Mouse (Mus musculus): ENCODE results near the gene Golm1. TPM values are rescaled to one million over a fixed set of nuclear protein-coding genes. Genes with fewer than 3 reads are reported as not detected.

Golm1 gene
- total and polyA plus RNA-seq, 2 experiments: 1.2 to 3.6 TPM

GRCm38 (mm10) chr13:59649781-59650180, 25.8 kb downstream of the Golm1 start:
- no peaks in the 10 kb centered on the region for H3K79me2 ChIP-seq (ENCODE audit: control insufficient read depth, insufficient read depth, low read length)
- WGBS: 57% methylated on average over 5 of the region's 5 CpGs
- no peaks in the 10 kb centered on the region for H3K36me3 ChIP-seq (ENCODE audit: control insufficient read depth, insufficient read depth, low read length)
- no peak overlapping the region for H3K9ac ChIP-seq (ENCODE audit: low read depth, low read length)
- H3K4me1 ChIP-seq (ENCODE audit: control insufficient read depth, insufficient read depth, low read length): no peaks in the 10 kb centered on the region
- H3K27me3 ChIP-seq (ENCODE audit: control insufficient read depth, insufficient read depth, low read length): no peaks in the 10 kb centered on the region
- no peak overlapping the region for H3K27ac ChIP-seq (replicated peaks; ENCODE audit: insufficient read depth, low read depth, low read length)
- no peak overlapping the region for H3K4me3 ChIP-seq (ENCODE audit: insufficient read depth, low read depth, low read length)
- DNase-seq (ENCODE audit: extremely low read depth, low read depth, low spot score): peak; percentile 5
- TF ChIP-seq POLR2A (IDR thresholded peaks at IDR 0.05; ENCODE audit: extremely low read depth, insufficient read depth, low read length) (no peak), CTCF (IDR thresholded peaks at IDR 0.05; ENCODE audit: low read depth, low read length) (no peak)

- TF ChIP-seq POLR2A (IDR thresholded peaks at IDR 0.05; ENCODE audit: extremely low read depth, insufficient read depth, low read length) (no peak), CTCF (IDR thresholded peaks at IDR 0.05; ENCODE audit: low read depth, low read length) (no peak)
Measured at GRCm38 (mm10) chr13:59648598-59648997, 27.0 kb downstream of the Golm1 start.

GRCm38 (mm10) chr13:59647484-59647883, 28.1 kb downstream of the Golm1 start:
- no peak for DNase-seq (ENCODE audit: extremely low read depth, low read depth, low spot score)
- H3K27ac ChIP-seq (replicated peaks; ENCODE audit: insufficient read depth, low read depth, low read length): no peak overlapping the region
- H3K36me3 ChIP-seq (ENCODE audit: control insufficient read depth, insufficient read depth, low read length): no peaks in the 10 kb centered on the region
- TF ChIP-seq POLR2A (IDR thresholded peaks at IDR 0.05; ENCODE audit: extremely low read depth, insufficient read depth, low read length) (no peak), CTCF (IDR thresholded peaks at IDR 0.05; ENCODE audit: low read depth, low read length) (no peak)
- H3K79me2 ChIP-seq (ENCODE audit: control insufficient read depth, insufficient read depth, low read length): no peaks in the 10 kb centered on the region
- H3K4me3 ChIP-seq (ENCODE audit: insufficient read depth, low read depth, low read length): no peak overlapping the region
- H3K27me3 ChIP-seq (ENCODE audit: control insufficient read depth, insufficient read depth, low read length): no peaks in the 10 kb centered on the region
- H3K9ac ChIP-seq (ENCODE audit: low read depth, low read length): no peak overlapping the region
- H3K4me1 ChIP-seq (ENCODE audit: control insufficient read depth, insufficient read depth, low read length): no peaks in the 10 kb centered on the region
- WGBS: 93% methylated on average over 6 of the region's 6 CpGs

More at GRCm38 (mm10) chr13:59648598-59648997, 27.0 kb downstream of the Golm1 start:
- 93% methylated on average over 6 of the region's 6 CpGs for WGBS
- no peak for DNase-seq (ENCODE audit: extremely low read depth, low read depth, low spot score)
- no peaks in the 10 kb centered on the region for H3K79me2 ChIP-seq (ENCODE audit: control insufficient read depth, insufficient read depth, low read length)
- H3K27me3 ChIP-seq (ENCODE audit: control insufficient read depth, insufficient read depth, low read length): no peaks in the 10 kb centered on the region
- no peaks in the 10 kb centered on the region for H3K4me1 ChIP-seq (ENCODE audit: control insufficient read depth, insufficient read depth, low read length)
- H3K9ac ChIP-seq (ENCODE audit: low read depth, low read length): no peak overlapping the region
- H3K36me3 ChIP-seq (ENCODE audit: control insufficient read depth, insufficient read depth, low read length): no peaks in the 10 kb centered on the region
- H3K4me3 ChIP-seq (ENCODE audit: insufficient read depth, low read depth, low read length): no peak overlapping the region
- H3K27ac ChIP-seq (replicated peaks; ENCODE audit: insufficient read depth, low read depth, low read length): no peak overlapping the region

GRCm38 (mm10) chr13:59646674-59647244, 28.9 kb downstream of the Golm1 start:
- no peak for DNase-seq (ENCODE audit: extremely low read depth, low read depth, low spot score)
- Histone ChIP-seq H3K4me1 (ENCODE audit: control insufficient read depth, insufficient read depth, low read length) (no peaks in the 10 kb centered on the region), H3K9ac (ENCODE audit: low read depth, low read length) (no peak overlapping the region), H3K79me2 (ENCODE audit: control insufficient read depth, insufficient read depth, low read length) (no peaks in the 10 kb centered on the region), H3K4me3 (ENCODE audit: insufficient read depth, low read depth, low read length) (no peak overlapping the region), H3K36me3 (ENCODE audit: control insufficient read depth, insufficient read depth, low read length) (no peaks in the 10 kb centered on the region), H3K27ac (replicated peaks; ENCODE audit: insufficient read depth, low read depth, low read length) (no peak overlapping the region), H3K27me3 (ENCODE audit: control insufficient read depth, insufficient read depth, low read length) (no peaks in the 10 kb centered on the region)
- TF ChIP-seq CTCF (IDR thresholded peaks at IDR 0.05; ENCODE audit: low read depth, low read length) (no peak), POLR2A (IDR thresholded peaks at IDR 0.05; ENCODE audit: extremely low read depth, insufficient read depth, low read length) (no peak)
- 79% methylated on average over 11 of the region's 11 CpGs for WGBS

GRCm38 (mm10) chr13:59645491-59645890, 30.1 kb downstream of the Golm1 start:
- 89% methylated on average over 3 of the region's 3 CpGs for WGBS
- Histone ChIP-seq H3K4me1 (ENCODE audit: control insufficient read depth, insufficient read depth, low read length) (no peaks in the 10 kb centered on the region), H3K27me3 (ENCODE audit: control insufficient read depth, insufficient read depth, low read length) (no peaks in the 10 kb centered on the region), H3K4me3 (ENCODE audit: insufficient read depth, low read depth, low read length) (no peak overlapping the region), H3K79me2 (ENCODE audit: control insufficient read depth, insufficient read depth, low read length) (no peaks in the 10 kb centered on the region), H3K27ac (replicated peaks; ENCODE audit: insufficient read depth, low read depth, low read length) (no peak overlapping the region), H3K36me3 (ENCODE audit: control insufficient read depth, insufficient read depth, low read length) (no peaks in the 10 kb centered on the region), H3K9ac (ENCODE audit: low read depth, low read length) (no peak overlapping the region)
- no peak for TF ChIP-seq CTCF (IDR thresholded peaks at IDR 0.05; ENCODE audit: low read depth, low read length)
- no peak for TF ChIP-seq POLR2A (IDR thresholded peaks at IDR 0.05; ENCODE audit: extremely low read depth, insufficient read depth, low read length)
- no peak for DNase-seq (ENCODE audit: extremely low read depth, low read depth, low spot score)

GRCm38 (mm10) chr13:59642818-59643217, 32.8 kb downstream of the Golm1 start:
- H3K27me3 ChIP-seq (ENCODE audit: control insufficient read depth, insufficient read depth, low read length): no peaks in the 10 kb centered on the region
- H3K36me3 ChIP-seq (ENCODE audit: control insufficient read depth, insufficient read depth, low read length): no peaks in the 10 kb centered on the region
- H3K9ac ChIP-seq (ENCODE audit: low read depth, low read length): no peak overlapping the region
- H3K4me1 ChIP-seq (ENCODE audit: control insufficient read depth, insufficient read depth, low read length): no peaks in the 10 kb centered on the region
- DNase-seq (ENCODE audit: extremely low read depth, low read depth, low spot score): no peak
- H3K79me2 ChIP-seq (ENCODE audit: control insufficient read depth, insufficient read depth, low read length): no peaks in the 10 kb centered on the region
- WGBS: 70% methylated on average over 2 of the region's 2 CpGs
- no peak overlapping the region for H3K4me3 ChIP-seq (ENCODE audit: insufficient read depth, low read depth, low read length)
- TF ChIP-seq POLR2A (IDR thresholded peaks at IDR 0.05; ENCODE audit: extremely low read depth, insufficient read depth, low read length) (no peak), CTCF (IDR thresholded peaks at IDR 0.05; ENCODE audit: low read depth, low read length) (no peak)
- no peak overlapping the region for H3K27ac ChIP-seq (replicated peaks; ENCODE audit: insufficient read depth, low read depth, low read length)
